Mouse (Mus musculus) heart, embryonic 13.5 days (tissue): ENCODE measurements at regions not wholly inside any gene's neighbourhood (a gene's known extent, or its start where the extent isn't known, plus 50 kb on each side); places are given as distances from the start of the nearest gene placed in this dataset.

ENCODE experiments used
- ATAC-seq: fragments of 200-750 bp; cut with Nextera tagmentation; 2 replicates; pipeline ENCODE4 v1.8.0; 2017; ENCODE audit warnings: moderate TSS enrichment; ENCODE audit not compliant: insufficient number of reproducible peaks, low FRiP score, low TSS enrichment; ENCODE audit errors: extremely low read depth
- H3K27ac ChIP-seq: fragments of 300-500 bp; sonication (generic); replicated peaks from 2 replicates; pipeline ENCODE4 v1.5.1; 2015; ENCODE audit warnings: moderate library complexity, mild to moderate bottlenecking, inconsistent platforms
- H3K27me3 ChIP-seq: fragments of 300-500 bp; sonication (generic); replicated peaks from 2 replicates; pipeline ENCODE4 v1.6.1; 2015; ENCODE audit warnings: mild to moderate bottlenecking, inconsistent platforms
- H3K36me3 ChIP-seq: fragments of 300-500 bp; sonication (generic); 2 replicates; pipeline ENCODE4 v1.6.1; 2015; ENCODE audit warnings: mild to moderate bottlenecking, inconsistent platforms
- H3K4me1 ChIP-seq: fragments of 300-500 bp; sonication (generic); 2 replicates; pipeline ENCODE4 v1.6.1; 2015; ENCODE audit warnings: inconsistent platforms
- H3K4me2 ChIP-seq: fragments of 300-500 bp; sonication (generic); 2 replicates; pipeline ENCODE4 v1.6.1; 2015; ENCODE audit warnings: inconsistent platforms, mild to moderate bottlenecking, moderate library complexity
- H3K4me3 ChIP-seq: fragments of 300-500 bp; sonication (generic); 2 replicates; pipeline ENCODE4 v1.5.1; 2015; ENCODE audit warnings: moderate library complexity, mild to moderate bottlenecking, inconsistent platforms
- H3K9ac ChIP-seq: fragments of 300-500 bp; sonication (generic); 2 replicates; pipeline ENCODE4 v1.6.1; 2015; ENCODE audit warnings: inconsistent platforms, mild to moderate bottlenecking, moderate library complexity
- H3K9me3 ChIP-seq: fragments of 300-500 bp; sonication (generic); 2 replicates; pipeline ENCODE4 v1.6.1; 2016; ENCODE audit warnings: inconsistent platforms
- WGBS: fragments of 180-500 bp; shearing (Covaris S2); methylation state at CpG from one replicate; pipeline ENCODE4 v1.1.7; 2015; ENCODE audit warnings: mixed read lengths; 5-methylcytosine and 5-hydroxymethylcytosine counted together

DNA sequence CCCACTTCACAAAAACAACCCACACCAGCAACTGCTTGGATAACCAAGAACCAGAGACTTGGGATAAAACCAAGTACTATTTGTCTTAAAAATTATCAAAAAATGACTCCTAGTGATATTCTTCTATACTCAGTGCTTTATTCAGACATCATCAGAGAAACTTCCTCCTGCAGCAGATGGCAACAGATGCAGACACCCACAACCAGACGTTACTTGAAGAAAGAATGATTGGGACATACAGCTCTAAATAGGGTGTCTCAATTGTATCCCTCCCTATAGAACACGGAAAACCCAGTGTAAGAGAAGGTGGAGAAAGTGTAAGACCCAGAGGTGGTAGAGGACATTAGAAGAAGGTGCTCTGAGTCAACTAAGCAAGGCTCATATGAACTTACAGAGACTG lies 569.6 kb downstream of the Rapgef2 start:
- 67% methylated on average over 2 of the region's 2 CpGs for WGBS
- Histone ChIP-seq H3K9me3 (no peaks in the 10 kb centered on the region), H3K4me2 (no peak overlapping the region), H3K36me3 (no peaks in the 10 kb centered on the region), H3K4me3 (no peak overlapping the region), H3K4me1 (no peaks in the 10 kb centered on the region), H3K9ac (no peak overlapping the region), H3K27ac (no peak overlapping the region), H3K27me3 (no peaks in the 10 kb centered on the region)
- ATAC-seq: no peak

DNA sequence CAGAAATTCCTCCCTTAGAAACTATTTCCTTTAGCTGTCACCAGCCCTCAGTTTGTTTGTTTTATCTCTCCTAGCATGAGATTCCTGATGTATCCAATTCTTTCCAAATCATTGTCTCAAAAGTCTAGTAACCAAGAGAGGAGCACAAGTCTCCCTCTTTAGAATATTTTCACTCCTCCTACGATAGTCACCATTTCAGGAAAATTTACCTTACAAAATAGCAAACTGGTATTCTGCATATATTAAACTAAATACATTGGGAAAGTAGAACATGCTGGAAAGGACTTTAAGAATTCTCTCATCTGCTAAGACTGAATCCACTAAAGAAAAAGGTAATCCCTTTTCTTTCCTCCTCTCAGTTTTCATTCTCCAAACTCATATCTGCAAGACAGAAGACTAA lies 578.6 kb downstream of the Rapgef2 start:
- ATAC-seq: no peak
- H3K27me3 ChIP-seq: no peaks in the 10 kb centered on the region
- WGBS: 64% methylated on average over 1 of the region's 1 CpGs
- no peaks in the 10 kb centered on the region for H3K4me1 ChIP-seq
- no peak overlapping the region for H3K4me3 ChIP-seq
- H3K4me2 ChIP-seq: no peak overlapping the region
- no peak overlapping the region for H3K9ac ChIP-seq
- no peaks in the 10 kb centered on the region for H3K36me3 ChIP-seq
- no peaks in the 10 kb centered on the region for H3K9me3 ChIP-seq
- H3K27ac ChIP-seq: no peak overlapping the region

GRCm38 (mm10) chr3:78698936-78699335 lies 587.4 kb downstream of the Rapgef2 start:
- Histone ChIP-seq H3K36me3 (no peaks in the 10 kb centered on the region), H3K9me3 (no peaks in the 10 kb centered on the region), H3K27me3 (no peaks in the 10 kb centered on the region), H3K4me3 (no peak overlapping the region), H3K9ac (no peak overlapping the region), H3K27ac (no peak overlapping the region), H3K4me2 (no peak overlapping the region), H3K4me1 (no peaks in the 10 kb centered on the region)
- ATAC-seq: no peak
- WGBS: 50% methylated on average over 5 of the region's 5 CpGs

DNA sequence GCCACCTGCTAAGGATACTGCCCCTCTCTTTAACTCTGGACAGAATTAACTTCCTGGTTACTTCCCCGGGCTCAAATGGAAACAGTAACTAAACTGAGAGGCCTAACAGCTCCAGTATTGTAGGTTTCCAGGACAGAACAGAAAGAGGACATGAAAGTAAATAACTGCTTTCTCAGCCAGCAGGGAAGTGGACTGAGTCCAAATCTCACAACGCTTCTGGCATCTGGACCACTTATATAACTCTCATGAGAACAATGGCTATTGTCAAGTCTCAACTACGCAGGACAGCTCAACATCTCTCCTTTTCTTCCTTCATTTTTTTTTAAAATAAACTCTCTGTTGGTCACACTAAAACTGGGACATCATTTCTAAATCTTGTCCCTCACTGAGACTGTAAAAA lies 594.8 kb downstream of the Rapgef2 start:
- no peaks in the 10 kb centered on the region for H3K27me3 ChIP-seq
- H3K4me1 ChIP-seq: peaks cover 6% of the 10 kb centered on the region; the same call in 1 of the 2 replicates
- H3K36me3 ChIP-seq: no peaks in the 10 kb centered on the region
- H3K9ac ChIP-seq: no peak overlapping the region
- peak overlapping the region; percentile 21; the same call in 1 of the 2 replicates for H3K27ac ChIP-seq
- H3K9me3 ChIP-seq: no peaks in the 10 kb centered on the region
- WGBS: 43% methylated on average over 3 of the region's 3 CpGs
- ATAC-seq: no peak
- H3K4me2 ChIP-seq: no peak overlapping the region
- H3K4me3 ChIP-seq: no peak overlapping the region

- no peak overlapping the region for H3K4me3 ChIP-seq
- ATAC-seq: no peak
- 69% methylated on average over 1 of the region's 1 CpGs for WGBS
- no peaks in the 10 kb centered on the region for H3K27me3 ChIP-seq
- no peak overlapping the region for H3K9ac ChIP-seq
- no peaks in the 10 kb centered on the region for H3K9me3 ChIP-seq
- H3K4me1 ChIP-seq: no peaks in the 10 kb centered on the region
- no peaks in the 10 kb centered on the region for H3K36me3 ChIP-seq
- H3K4me2 ChIP-seq: no peak overlapping the region
- H3K27ac ChIP-seq: no peak overlapping the region
Measured at GRCm38 (mm10) chr3:78677656-78678055, 608.7 kb downstream of the Rapgef2 start.

DNA sequence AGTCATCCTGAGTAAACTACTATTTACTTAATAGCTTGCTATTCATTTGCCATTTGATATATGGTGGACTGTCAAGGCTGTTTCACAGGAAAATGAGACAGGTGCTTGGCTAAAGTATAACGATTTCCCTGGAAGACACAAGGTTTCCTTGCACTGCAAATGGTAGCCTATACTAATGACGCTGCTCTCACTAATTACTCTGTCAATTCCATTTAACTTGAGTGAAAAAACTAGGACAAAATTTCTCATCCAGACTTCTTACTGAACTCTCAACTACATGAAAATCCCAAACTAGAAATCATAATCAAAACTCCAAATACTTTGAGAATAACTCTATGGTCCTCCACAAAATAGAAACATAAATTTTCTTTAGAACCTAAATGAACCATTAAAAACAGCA lies 609.5 kb downstream of the Rapgef2 start:
- Histone ChIP-seq H3K4me3 (no peak overlapping the region), H3K27ac (no peak overlapping the region), H3K36me3 (no peaks in the 10 kb centered on the region), H3K27me3 (no peaks in the 10 kb centered on the region), H3K9ac (no peak overlapping the region), H3K9me3 (no peaks in the 10 kb centered on the region), H3K4me1 (no peaks in the 10 kb centered on the region), H3K4me2 (no peak overlapping the region)
- no peak for ATAC-seq
- 85% methylated on average over 2 of the region's 2 CpGs for WGBS

DNA sequence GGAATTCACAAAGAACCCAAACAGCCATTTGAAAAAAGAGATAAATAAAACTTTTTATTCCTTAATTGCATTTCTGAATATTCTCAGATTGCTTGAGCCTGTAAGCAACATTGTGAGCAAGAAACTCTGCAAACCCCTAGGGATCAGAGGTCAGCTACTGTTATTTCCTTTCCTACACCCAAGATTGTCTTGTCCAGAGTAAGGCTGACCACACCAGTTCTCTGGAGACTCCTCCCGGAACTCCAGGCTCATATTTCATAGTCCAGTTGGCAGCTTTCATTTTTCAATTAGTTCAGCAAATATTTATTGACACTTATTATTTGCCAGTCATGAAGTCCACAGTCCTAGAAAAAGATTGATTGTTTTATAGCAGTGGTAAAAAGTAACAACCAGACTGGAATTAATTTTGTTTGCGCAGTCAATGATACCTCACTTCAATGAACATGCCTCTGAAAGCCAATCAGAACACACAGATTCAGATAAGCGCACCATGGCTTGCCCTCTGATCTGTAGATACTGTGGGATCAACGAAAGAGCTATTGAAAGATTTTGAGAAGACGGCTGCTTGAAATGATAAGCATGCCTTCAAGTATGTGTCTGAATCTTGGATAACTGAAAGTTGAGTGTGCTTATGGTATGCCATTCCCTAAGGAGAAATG lies 611.7 kb downstream of the Rapgef2 start:
- Histone ChIP-seq H3K9ac (no peak overlapping the region), H3K4me3 (no peak overlapping the region), H3K36me3 (no peaks in the 10 kb centered on the region), H3K9me3 (no peaks in the 10 kb centered on the region), H3K4me2 (no peak overlapping the region), H3K4me1 (no peaks in the 10 kb centered on the region), H3K27ac (no peak overlapping the region), H3K27me3 (no peaks in the 10 kb centered on the region)
- ATAC-seq: no peak
- WGBS: 68% methylated on average over 5 of the region's 5 CpGs

GRCm38 (mm10) chr3:78668050-78668449 lies 618.3 kb downstream of the Rapgef2 start:
- Histone ChIP-seq H3K4me1 (no peaks in the 10 kb centered on the region), H3K27ac (no peak overlapping the region), H3K9me3 (no peaks in the 10 kb centered on the region), H3K9ac (no peak overlapping the region), H3K4me3 (no peak overlapping the region), H3K36me3 (no peaks in the 10 kb centered on the region), H3K27me3 (no peaks in the 10 kb centered on the region), H3K4me2 (no peak overlapping the region)
- ATAC-seq: no peak

DNA sequence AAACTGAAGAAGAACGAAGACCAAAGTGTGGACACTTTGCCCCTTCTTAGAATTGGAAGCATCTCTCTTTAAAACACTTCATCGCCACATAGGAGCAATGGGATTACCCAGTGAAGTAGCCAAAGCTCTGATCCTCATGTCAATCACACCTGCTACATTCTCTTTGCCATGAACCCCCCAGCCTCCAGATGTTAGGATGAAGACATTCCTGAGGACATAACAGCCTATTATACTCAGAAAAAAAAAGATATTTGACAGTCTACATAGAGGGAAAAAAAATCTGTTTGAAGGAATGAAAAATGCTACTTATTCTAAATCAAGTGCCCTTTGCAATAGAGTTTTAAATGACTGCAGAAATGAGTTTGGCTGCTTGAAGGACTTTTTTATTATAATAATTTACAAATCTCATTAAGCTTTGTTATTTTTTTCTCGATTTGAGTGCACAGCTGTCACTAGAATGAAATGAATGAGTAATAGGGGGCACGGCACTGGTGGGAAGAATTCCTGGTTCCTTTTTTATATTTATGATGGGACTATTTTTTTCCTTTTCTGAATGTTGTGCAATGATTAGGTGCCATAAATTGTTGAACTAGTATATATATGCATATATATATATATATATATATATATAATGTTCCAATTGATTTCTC lies 618.8 kb downstream of the Rapgef2 start:
- Histone ChIP-seq H3K36me3 (no peaks in the 10 kb centered on the region), H3K4me1 (no peaks in the 10 kb centered on the region), H3K9ac (no peak overlapping the region), H3K9me3 (no peaks in the 10 kb centered on the region), H3K4me3 (no peak overlapping the region), H3K27me3 (no peaks in the 10 kb centered on the region), H3K27ac (no peak overlapping the region), H3K4me2 (no peak overlapping the region)
- ATAC-seq: no peak
- 62% methylated on average over 4 of the region's 4 CpGs for WGBS

DNA sequence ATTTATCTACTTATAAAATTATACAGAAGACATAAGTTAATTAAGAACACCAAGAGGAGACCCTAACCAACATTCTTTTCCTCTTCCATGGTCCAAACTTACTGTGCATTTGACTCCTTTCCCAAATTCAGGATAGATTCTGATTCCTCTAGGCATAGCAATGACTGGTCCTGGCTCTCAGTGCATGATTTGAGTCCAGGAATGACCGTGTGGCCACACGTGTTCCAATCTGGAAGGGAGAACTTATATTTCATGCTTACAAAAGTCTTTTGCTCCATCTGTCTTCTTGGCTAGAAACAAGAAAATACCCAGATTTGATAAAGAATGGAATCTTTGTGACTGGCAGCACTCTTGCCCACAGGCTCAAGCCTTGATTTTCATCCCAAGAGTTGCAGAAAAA lies 638.2 kb downstream of the Rapgef2 start:
- Histone ChIP-seq H3K9ac (no peak overlapping the region), H3K4me3 (no peak overlapping the region), H3K27me3 (no peaks in the 10 kb centered on the region), H3K4me1 (no peaks in the 10 kb centered on the region), H3K4me2 (no peak overlapping the region), H3K27ac (no peak overlapping the region), H3K9me3 (no peaks in the 10 kb centered on the region), H3K36me3 (no peaks in the 10 kb centered on the region)
- no peak for ATAC-seq
- 84% methylated on average over 2 of the region's 2 CpGs for WGBS

- Histone ChIP-seq H3K9ac (no peak overlapping the region), H3K27ac (no peak overlapping the region), H3K4me2 (no peak overlapping the region), H3K9me3 (peaks cover 19% of the 10 kb centered on the region), H3K27me3 (no peaks in the 10 kb centered on the region), H3K36me3 (no peaks in the 10 kb centered on the region), H3K4me1 (no peaks in the 10 kb centered on the region; the same call in 1 of the 2 replicates), H3K4me3 (no peak overlapping the region)
- no peak for ATAC-seq
- 32% methylated on average over 4 of the region's 4 CpGs for WGBS
Measured at GRCm38 (mm10) chr3:78635386-78635785, 650.9 kb downstream of the Rapgef2 start.

DNA sequence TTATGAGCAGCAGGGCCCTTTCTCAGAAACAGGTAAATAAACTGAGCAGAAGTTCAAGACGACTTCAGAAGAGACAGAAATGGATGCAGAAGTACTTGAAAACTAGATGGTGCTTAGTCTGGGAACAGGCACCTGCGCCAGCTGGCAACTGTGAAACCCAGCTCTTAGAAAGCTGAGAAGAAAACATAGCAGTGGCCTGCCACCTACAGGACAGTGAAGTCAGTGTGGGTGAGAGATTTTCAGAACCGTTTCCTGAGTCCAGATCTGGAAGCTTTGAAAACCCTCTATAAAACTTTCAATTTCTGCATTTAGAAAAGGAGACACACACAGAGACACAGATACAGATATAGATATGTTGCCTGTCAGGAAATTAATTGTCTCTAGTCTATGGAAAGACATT lies 667.4 kb downstream of the Rapgef2 start:
- Histone ChIP-seq H3K9ac (no peak overlapping the region), H3K4me2 (no peak overlapping the region), H3K4me3 (no peak overlapping the region), H3K27ac (no peak overlapping the region), H3K36me3 (no peaks in the 10 kb centered on the region), H3K9me3 (no peaks in the 10 kb centered on the region), H3K4me1 (no peaks in the 10 kb centered on the region), H3K27me3 (no peaks in the 10 kb centered on the region)
- ATAC-seq: no peak
- WGBS: 36% methylated on average over 3 of the region's 3 CpGs
